Mouse (Mus musculus) layer of hippocampus, postnatal 10 days (tissue): ENCODE measurements around the gene Grip1. TPM values are rescaled to one million over a fixed set of nuclear protein-coding genes. Genes with fewer than 3 reads are reported as not detected.

ENCODE experiments used
- DNase-seq, 2 experiments: peaks; one replicate each; pipeline ENCODE4 v3.0.0; 2021; ENCODE audit warnings: low spot score in 2 of 2
- total RNA-seq, 2 experiments: library from RNA; stranded (reverse); gene quantifications; 2 replicates each; pipeline ENCODE4 v1.2.3; 2021

The Grip1 gene
- total RNA-seq, 2 experiments from 2014 or later = 51.9 to 57.0 TPM

DNA sequence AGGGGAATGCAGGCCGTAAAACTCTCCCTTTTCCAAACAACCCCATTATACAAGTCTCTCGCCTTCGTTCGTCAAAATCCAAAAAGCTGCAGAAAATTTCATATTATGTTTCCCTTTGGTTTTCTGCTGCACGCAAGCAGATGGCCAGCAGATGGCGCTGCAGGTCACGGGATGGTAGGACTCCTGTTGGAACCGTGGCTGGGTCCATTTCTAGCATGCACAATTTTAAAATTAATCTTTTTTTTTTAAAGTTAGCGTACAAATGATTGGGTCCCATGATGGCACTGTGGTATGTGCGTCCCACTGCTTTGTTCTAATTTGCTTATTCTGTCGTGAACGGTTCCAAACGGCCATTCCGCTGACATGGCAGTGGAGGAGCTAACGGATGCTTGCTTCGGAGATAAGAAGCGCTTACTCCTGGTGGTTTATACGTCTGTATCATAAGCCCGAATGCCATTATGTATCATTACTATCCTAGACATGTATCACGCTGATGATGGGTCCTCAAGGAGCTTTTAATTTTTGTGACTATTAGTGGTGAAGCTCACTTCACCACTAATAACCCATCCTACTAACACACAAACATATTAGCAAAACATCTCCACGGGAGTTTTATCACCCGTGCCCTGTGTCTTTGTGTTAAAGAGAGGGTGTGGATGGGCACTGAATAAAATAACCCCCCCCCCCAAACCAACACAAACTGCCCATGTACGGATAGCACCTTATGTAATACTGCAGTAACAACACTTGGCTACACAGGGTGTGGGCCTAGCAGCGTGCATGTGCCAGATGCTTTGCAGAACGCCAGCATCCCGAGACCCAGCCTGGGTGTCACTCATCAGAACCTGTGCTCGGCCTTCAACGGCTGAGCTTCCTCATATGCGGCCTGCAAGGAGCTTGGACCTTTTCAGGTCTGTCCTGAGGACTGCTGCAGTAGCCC is 193.1 kb downstream of the Grip1 start:
- DNase-seq = peak; percentile 83 to 85

DNA sequence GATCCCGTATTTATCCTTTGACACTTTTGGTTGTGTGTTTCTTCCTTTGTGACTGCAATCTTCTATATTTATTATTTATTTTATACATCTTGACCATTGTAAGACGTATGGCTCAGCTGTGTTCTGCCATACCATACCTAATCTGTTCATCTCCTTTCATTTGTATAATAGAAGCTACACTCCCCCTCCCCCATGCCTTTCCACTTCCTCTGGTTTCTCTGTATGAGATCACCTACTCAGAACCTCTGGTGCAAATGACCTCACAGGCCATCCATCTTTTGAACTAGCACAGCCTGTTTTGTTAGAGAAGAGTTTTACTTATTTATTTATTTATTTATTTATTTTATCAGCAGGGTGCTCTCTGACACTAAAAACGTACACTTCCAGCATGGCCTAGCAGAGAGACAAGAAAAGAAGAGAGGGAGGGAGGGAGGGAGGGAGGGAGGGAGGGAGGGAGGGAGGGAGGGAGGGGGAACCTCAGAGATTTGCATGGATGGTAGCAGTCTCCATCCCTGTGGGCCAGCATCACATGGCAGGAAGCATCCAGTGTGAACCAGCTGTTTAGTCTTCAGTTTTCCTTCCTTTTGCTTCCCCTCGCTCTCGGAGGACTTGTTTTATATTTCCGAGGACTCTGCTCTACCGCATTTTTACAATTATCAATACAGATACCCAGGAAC is 207.2 kb downstream of the Grip1 start:
- no peak for DNase-seq

DNA sequence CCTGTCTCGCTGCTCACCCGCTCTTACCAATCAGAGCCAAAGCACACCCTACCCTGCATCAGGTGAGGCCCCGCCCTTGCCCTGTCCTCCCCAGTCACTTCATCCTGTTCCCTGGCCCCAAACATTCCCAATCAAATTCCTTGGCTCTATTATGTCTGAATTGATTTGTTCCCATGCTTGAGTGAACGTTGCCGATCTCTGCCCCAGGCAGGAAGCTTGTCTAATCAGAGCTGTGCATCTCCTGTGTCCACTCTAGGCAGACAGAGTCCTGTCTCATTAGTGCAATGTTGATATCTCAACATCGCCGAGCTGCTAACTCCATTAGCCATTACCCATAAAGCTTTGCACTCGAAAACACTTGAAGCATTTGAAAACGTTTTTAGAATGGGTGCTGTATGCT is 210.0 kb downstream of the Grip1 start:
- no peak for DNase-seq

DNA sequence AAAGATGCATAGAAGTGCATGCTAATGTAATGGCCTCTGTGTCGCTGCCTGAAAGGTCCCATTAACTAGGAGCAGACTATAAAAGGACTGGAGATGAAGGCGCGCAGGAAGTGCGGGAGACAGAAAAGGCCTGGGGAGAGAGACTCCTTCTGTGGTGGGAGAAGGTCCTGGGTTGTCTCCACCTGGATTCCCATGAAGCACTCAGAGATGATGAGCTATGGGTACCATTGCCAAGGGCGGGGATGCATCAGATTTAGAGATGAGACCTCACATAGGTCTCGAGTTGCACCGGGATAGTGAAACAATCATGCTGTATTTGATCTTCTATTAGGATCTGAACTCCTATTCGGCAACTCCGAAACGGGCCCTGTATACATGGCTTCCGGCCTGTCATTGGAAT is 212.8 kb downstream of the Grip1 start:
- DNase-seq = no peak

DNA sequence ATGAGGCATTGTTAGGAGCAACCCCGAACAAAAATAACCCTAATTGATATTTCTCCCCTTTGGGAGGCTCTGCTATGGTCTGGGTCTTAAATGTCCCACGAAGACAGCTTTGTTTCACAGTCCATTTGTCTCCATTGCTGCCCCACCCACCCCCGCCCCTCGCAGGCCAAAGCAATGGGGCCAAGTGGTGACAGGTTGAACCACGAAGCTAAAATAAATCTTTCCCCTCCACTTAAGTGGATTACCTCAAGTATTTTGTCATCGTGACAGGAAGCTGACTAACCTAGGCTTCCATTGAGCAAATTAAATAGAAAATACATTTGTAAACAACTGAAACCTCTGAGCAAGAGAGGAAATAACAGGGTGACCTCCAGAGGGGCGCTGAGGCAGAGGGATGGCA is 216.8 kb downstream of the Grip1 start:
- DNase-seq = no peak

DNA sequence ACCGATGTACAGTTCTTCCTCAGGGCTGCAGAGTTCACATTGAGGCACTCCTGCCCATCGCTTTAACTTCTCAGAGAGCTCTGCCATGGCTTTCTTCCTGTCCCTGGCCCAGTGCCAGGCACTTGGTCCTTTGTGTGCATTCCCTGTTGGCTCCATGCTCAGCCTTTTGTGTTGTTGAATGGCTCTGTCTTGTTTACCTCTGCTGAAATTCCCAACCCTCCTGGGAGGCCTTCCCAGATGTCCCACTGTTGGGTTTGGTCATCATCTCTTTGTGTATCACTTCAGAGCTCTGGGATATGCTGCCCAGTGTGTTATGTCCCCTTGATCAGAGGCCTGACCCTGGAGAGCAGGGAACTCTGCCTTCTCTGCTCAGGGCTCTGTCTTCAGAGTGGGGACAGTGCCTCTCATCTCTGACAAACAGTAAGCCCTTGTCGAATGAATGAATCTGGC is 230.8 kb downstream of the Grip1 start:
- DNase-seq = peak; percentile 22 to 27

DNA sequence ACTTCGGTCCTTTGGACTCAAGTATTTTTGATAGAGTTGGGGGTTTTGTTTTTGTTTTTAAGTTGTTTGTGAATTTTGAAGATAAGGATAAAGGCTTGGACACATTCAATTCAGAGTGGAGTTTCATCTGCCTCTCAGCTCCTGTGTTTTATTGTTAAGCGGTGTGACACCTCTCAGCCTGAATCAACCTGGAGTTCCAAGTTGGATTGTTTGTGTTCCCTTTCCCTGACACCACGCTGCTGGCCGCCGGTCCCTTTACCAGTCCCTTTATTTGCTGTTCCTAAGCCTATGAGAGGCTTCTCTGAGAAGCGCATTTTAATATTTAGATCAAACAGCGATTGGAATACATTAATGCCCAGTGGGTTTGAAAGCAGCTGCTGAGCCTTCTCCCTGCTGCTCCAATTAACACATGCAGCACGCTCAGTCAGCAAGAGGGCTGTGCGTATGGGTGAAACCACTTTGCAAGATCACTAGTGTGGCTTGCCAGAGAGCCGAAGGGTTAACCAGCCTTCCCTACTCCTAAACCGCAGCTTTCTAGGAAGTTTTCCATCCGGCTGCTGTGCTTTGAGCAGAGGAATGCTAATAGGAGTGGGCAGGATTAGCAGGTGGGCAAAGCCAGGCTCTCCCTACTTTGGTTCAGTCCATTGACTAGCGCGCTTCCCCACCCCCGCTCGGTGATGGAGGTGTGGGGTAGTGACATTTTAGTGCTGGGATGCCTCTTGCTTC is 237.9 kb downstream of the Grip1 start:
- DNase-seq = peak; percentile 54 to 71

DNA sequence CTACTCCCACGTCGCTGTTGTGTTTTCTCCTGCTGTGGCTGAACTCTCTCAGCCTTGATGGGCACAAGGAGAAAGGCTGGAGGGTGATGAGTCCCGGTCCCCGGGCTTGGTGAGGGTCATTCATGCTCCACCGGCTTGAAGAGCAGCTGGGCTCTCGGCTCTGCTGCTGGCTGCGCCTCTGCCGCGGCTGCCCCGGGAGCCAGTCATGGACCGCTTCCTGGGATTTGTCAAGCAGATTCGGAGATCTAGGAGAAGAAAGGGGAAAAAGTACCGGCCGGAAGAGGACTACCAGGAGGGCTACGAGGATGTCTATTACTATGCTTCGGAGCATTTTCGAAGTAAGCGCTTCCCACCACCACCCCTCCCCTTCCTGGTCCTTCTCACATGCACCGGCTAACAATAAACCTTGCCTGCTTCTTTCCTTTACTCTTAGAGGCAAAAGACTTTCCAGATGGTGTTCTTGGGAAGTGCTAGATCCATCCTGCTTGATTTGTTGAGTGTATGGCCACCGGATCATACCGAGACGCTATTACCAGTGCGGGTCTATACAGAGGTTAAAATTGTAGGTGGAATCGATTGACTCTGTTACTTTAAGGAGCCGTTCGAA is 238.8 kb downstream of the Grip1 start:
- peak; percentile 19 to 46 for DNase-seq

DNA sequence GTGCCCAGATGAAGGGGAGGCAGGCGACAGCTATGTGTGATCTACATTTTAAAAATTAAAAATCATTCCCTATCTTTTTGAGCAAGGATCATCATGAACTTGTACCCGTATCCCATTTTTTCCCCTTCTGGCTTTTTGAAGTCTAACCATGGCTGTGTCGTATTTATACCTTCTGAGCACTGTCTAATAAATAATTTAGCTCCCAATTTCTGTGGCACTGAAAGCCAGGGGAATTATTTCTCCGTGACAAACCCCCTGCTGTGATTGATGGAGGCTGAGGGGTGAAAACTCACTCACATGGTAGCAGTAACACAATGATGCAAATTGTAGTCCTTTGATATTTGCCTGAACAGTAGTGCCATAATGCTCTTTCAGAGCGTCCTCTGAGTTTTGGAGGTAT is 239.8 kb downstream of the Grip1 start:
- DNase-seq = no peak

DNA sequence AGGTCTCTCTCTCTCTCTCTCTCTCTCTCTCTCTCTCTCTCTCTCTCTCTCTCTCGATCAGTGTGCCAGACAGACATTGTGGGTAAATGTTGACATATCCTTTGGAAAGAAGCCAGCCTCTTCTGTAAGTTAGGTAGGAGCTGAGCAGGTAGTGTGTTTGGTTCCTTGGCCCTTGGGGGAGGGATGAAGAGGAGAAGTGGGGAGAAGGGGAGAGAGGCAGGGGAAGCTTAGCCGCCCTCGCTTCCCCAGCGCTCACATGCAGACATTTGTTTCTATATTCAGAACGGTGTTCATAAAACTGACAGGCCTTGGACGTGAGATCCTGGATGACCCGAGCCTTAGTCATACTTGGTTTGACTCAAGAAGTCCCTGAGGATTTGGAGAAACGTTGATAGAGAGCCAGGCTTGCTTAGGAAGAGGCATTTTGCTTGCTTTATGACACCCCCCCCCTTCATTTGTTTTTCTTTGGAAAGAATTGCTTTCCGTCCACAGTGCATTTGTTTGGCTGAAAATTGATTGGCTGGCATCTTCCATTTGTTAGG is 243.7 kb downstream of the Grip1 start:
- no peak for DNase-seq

DNA sequence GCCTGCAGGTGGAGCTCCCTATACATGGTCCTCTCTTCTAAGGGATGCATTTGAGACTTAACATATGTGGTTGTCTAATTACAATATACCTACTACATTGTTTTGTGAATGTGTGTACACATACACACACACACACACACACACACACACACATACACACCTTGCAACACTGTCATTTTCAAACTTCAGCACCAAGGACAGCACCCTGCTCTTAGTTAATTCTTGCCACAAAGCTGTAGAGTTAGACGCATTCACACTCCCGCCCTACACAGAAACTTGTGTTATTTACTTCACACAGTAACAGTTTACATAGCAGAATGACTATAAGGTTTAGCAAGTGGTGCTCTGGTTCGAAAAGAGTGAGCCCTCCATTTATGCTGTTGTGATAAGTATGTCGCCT is 251.7 kb downstream of the Grip1 start:
- no peak for DNase-seq

DNA sequence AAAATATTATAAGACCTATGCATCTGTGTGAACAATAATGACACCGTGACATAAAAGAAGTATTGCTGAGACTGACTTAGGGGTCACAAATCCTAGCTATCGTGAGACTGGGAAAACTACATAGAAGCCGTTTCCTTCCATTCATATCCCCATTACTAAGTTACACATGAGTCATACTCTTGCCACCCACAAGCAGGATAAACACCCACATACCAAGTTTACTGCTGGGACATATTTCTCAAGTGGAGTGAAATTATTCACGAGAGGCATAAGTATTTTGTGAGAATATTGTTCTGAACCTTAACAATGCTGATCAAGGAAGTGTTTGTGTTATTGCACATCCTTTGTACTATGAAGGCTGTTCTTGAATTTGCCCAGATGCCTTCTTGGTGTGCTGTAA is 252.7 kb downstream of the Grip1 start:
- DNase-seq = no peak

DNA sequence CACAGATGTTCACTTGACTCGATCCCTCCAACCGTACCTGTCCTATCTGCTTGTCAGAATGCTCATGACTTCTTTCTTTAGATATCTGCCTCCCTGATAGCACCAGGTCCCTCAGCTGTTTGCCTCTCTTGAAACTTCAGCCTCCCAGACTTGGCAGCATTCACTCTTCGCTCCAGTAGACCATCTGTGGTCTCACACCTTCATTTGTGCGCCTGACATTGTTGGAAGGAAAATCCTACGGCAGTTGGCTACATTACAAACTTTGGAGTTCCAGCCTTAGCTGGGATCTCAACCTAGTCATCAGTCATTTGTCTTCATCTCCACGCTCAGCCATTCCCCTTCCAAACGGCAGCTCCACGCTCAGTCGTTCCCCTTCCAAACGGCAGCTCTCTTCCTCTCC is 253.4 kb downstream of the Grip1 start:
- DNase-seq = no peak

DNA sequence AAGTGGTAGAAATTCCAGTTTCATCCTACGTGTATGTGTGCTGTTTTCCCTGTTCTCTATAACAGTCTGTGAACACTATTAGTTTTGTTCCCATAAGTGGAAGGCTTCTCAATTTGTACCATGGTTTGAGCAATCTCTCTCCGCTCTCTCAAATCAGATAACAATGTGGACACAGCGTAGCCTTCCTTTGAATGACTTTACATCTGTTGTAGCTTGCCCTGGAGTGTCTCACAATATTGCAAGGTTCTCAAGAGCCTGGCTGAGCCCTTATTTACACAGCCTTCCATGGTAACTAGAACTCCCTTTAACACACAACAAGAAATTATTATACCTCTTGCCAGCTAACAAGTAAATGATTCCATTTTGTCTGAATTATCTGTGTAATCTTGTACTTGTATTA is 268.3 kb downstream of the Grip1 start:
- DNase-seq = no peak

DNA sequence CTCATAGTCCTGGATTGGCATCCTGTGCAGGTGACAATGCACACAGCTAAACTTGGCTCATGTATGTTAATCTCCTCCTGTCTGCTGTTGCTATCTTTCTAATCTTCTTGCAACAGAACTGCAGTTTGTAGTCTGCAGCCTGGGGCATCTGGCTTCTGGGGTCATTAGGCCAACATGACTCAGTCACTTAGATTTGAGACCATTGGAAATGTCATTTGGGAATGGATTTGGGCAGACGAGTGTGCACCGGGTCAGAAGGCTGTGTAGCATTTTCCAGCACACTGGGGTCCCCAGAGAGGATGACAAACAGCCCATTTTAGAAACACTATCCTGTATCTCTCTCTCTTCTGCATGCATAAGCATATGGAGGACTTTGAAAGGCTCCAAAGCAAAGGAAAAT is 268.8 kb downstream of the Grip1 start:
- no peak for DNase-seq

DNA sequence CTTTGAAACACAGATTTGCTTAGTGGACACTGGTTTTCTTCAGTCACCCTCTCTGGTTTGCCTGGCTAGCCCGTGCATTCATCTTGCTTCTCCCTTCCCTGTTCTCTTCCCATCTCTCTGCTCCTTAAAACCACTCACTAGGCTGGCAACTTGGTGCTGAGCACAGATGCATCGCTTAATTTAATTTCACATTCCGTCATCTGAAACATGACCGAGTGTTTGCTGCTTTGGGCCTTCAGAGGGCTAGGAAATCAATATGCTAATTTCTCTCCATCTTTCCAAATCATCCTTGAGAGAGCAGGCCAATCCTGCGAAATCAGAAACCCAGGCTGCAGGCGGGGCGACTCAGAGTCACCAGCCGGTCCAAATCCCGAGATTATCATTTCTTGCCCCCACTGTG is 270.0 kb downstream of the Grip1 start:
- no peak for DNase-seq

DNA sequence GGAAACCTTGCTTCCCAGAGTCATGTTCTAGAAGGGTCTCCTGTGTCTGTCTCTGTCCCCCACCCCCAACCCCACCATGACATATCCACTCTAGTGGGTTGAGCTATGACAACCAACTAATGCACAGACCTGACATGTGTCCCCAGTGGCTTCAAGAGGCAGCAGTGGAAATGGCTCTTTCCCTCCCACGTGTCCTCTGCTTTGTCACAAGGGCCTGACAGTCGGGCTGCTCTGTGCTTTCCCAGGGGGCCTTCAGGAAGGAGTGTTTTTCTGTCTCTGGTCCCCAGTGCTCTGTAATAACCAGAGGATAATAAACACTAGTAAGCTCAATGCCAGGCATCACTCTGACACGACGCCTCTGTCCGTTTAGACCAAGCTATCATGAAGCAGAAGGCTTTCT is 271.7 kb downstream of the Grip1 start:
- DNase-seq = no peak

DNA sequence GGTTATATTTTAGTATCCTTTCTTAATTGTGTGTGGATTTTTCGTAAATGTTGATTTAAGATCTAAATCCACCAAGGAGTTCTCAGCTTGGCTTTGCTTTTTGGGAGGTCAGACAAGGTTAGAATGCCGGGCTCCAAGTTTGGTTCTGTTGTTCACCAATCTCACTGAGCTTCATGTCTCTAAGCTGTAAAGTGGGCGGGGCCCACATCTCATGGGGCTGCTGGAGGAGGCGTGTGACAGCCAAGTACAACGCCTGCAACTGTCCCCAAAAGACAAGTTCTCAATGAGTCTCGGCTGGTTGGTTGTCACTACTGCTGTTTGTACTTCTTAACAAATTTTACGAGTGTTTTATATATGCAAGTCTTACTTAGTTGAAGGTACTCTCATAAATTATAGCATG is 272.3 kb downstream of the Grip1 start:
- DNase-seq = no peak

DNA sequence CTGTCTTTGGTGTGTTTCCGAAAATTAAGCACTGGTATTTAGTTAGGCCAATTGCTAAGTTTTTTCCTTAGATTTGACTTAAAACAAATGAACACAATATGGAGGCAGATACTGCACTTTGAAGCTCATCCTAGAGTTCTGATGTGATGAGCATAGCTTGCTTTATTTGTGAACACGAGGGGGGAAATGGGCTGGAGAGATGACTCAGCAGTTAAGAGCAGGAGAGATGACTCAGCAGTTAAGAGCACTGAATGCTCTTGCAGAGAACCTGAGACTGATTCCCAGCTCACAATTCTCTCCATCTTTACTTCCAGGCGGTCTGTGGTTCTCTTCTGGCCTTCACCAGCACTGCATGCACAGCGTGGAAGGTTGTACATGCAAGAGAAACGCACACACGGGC is 273.3 kb downstream of the Grip1 start:
- DNase-seq = no peak

DNA sequence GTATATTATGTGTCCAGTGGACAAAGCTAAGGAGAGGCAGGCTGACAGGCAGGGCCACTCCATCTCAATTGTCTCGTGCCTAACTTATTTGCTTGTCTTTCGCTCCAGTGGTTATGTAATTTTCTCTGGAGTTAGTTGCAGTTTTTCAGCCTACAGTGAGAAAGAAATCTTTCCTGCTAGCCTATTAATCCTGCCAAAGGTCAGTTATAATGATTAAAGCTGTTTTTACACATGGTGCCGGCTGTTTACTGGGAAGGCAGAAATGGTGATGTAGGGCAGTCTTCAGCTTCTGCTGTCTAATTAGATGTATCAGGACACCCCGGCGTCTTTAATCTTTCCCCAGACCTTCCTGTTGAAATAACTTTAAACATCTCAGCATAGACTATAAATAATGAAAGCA is 276.6 kb downstream of the Grip1 start:
- DNase-seq = no peak
